Mouse (Mus musculus): ENCODE measurements around the gene Crtac1.

Gene Crtac1

GRCm38 (mm10) chr19:42425208-42425607 lies 6.4 kb downstream of the Crtac1 start:
- in situ Hi-C loops (cut with MboI, MseI) = no loop called here

GRCm38 (mm10) chr19:42415042-42415441 lies 16.5 kb downstream of the Crtac1 start:
- in situ Hi-C loops (cut with MboI, MseI) = no loop called here

GRCm38 (mm10) chr19:42409856-42410255 lies 21.7 kb downstream of the Crtac1 start:
- in situ Hi-C loops (cut with MboI, MseI) = no loop called here

DNA sequence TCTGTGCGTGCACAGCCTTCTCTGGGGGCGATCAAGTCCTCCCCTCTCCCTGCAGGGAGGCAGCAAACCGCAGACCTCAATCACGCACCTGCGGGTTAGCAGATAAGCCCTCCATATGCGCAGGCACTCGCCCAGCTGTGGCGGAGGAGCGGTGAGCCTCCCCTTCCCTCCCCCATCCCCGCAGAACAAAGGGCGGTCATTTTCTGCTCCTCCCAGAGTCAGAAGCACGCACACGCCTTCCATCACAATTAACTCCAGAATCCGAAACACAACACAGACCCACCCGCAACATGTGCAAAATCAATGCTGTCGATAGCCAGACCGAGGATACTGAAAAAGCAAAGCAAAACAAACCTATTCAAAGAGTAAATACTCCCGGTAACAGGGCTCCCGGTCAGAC lies 22.4 kb downstream of the Crtac1 start:
- in situ Hi-C loops (cut with MboI, MseI) = no loop called here

DNA sequence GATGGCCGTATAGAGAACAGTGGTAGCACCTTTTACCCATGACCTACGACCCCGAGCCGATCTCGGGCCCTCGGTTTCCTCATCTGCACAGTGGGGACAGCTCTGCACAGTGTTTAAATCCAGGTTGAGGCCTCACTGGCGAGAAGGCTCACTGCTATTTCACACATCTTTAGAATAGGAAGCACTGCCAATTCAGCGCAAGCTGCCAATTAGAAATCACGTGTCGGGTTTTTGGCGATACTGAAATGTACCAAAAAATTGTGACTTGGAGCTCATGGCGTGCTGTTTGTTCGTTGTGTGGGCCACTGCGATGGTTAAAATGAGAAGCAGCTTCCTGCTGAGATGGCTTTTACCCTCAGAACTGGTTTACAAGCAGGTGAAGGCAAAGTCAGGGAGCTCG lies 27.2 kb downstream of the Crtac1 start:
- in situ Hi-C loops (cut with MboI, MseI) = no loop called here

- in situ Hi-C loops (cut with MboI, MseI) = no loop called here
These were observed 31.6 kb downstream of the Crtac1 start for GRCm38 (mm10) chr19:42399974-42400373.

GRCm38 (mm10) chr19:42397281-42397680 lies 34.3 kb downstream of the Crtac1 start:
- in situ Hi-C loops (cut with MboI, MseI) = no loop called here

DNA sequence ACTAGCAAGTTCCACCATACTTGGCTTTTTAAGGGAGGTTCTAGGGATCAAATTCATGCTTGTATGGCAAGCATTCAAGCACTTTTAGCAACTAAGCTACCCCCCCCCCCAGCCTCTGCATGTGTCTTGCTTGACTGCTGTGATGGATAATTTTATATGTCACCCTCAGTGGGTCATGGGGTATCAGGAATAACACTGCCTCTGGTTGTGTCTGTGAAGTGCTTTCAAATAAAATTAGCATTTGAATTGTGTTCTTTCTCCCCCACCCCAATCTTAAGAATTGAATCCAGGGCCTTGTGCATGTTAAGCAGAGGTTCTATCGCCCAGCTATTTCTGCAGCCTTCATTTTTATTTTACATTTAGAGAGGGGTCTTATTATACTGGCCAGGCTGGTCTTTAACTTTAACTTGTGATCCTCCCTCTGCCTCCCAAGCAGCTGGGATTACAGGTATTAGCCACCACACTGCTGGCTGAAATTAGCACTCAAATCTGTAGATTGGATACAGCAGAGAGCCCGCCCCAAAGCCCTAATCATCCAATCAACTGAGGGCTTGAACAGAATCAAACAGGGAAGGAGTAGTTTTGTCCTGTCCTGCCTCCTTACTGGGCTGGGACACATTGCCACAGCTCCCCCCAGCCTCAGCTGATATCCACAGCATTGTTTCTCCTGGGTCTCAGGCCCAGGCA lies 36.6 kb downstream of the Crtac1 start:
- in situ Hi-C loops (cut with MboI, MseI) = no loop called here

DNA sequence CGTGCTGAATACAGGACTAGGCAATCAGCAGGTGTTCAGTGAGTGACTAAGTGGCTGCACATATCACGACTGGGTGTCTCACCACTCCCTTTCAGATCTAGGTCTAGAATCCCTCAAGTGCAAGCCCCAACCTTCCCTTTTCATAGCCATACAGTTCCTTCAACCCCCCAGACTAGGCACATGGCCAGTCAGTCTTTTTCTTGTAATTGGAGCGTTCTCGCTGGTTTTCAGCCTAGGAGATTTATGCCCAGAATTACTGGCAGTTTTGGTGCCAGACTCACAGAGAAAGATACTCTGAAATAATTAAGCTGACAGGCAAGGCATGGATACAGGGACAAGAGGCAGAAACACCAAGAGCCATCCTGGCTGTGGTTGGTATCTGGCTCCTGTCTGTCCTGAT lies 37.7 kb downstream of the Crtac1 start:
- in situ Hi-C loops (cut with MboI, MseI) = no loop called here

- in situ Hi-C loops (cut with MboI, MseI) = no loop called here
These were observed 39.5 kb downstream of the Crtac1 start for GRCm38 (mm10) chr19:42392094-42392493.

- in situ Hi-C loops (cut with MboI, MseI) = no loop called here
These were observed 42.0 kb downstream of the Crtac1 start for GRCm38 (mm10) chr19:42389574-42389973.

DNA sequence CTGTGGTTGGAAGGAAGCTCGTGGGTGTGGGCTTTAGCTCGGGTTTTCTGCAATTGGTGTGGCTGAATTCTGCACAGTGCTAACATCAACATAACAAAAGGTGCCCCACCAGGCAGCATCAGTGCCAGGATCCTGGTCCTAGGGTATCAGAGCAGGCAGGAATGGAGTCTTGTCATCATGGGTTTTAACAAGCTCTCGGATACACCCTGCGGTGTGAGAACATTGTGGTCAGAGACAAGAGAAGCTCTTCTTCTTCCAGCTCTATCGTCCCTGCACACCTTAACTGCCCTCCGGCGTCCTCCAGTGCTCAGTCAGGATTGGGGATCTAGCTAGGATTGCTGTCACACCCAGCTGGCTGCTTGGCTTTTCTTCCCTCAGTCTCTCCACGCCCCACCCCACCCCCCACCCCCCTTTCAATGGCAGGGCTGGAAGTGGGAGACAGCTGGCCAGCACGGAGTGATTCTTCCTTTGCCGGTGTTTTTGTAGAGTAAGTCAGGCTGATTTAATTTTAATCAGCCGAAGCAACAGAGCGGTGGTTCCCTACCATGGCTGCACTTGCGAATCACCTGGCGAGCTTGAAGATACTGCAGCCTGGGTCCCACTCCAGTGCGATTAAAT lies 46.5 kb downstream of the Crtac1 start:
- in situ Hi-C loops (cut with MboI, MseI) = no loop called here

DNA sequence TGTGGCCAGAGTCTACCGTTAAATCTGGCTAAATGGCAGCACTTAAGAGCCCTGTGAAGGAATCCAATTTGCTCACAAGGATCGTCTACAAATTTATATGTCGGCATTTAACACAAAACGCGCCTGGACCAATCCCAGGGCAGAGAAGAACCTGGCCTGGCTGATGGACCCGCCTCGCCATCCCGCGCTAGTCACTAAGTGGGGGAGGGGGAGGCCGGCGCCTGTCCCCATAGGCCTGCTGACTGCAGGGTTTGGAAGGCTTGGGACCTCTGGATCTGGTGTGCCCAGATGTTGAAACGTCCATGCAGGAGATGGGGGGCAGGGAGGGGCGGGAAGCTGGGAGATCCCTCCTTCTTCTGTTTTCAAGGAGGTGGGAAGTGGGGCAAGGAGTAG lies 50.6 kb downstream of the Crtac1 start:
- in situ Hi-C loops (cut with MboI, MseI) = no loop called here

GRCm38 (mm10) chr19:42380321-42380980 lies 51.1 kb downstream of the Crtac1 start:
- in situ Hi-C loops (cut with MboI, MseI) = no loop called here

- in situ Hi-C loops (cut with MboI, MseI) = no loop called here
These were observed 51.8 kb downstream of the Crtac1 start for GRCm38 (mm10) chr19:42379798-42380197.

DNA sequence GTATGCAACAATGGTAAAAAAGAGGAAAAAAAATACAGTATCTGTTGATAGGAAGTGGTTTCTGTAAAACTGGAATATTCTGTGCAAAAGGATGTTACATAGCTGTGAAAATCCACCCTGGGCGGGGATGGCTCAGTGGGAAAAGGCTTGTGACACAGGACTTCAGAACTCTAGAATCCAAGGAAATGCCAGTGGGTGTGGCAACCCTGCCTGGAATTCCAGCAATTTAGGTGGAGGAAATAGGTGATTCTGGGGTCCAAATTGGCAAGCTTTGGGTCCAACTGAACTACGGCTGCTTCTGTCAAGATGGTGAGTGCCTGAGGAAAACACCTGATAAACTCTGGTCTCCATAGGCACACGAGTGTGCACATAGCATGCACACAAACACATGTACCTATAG lies 54.4 kb downstream of the Crtac1 start:
- in situ Hi-C loops (cut with MboI, MseI) = no loop called here

GRCm38 (mm10) chr19:42363551-42363950 lies 68.0 kb downstream of the Crtac1 start:
- in situ Hi-C loops (cut with MboI, MseI) = loop anchor here in 1 of 2 experiments (10.0 kb wide), 1 partner anchor 901 kb away; no protein-coding TSS in a partner anchor

DNA sequence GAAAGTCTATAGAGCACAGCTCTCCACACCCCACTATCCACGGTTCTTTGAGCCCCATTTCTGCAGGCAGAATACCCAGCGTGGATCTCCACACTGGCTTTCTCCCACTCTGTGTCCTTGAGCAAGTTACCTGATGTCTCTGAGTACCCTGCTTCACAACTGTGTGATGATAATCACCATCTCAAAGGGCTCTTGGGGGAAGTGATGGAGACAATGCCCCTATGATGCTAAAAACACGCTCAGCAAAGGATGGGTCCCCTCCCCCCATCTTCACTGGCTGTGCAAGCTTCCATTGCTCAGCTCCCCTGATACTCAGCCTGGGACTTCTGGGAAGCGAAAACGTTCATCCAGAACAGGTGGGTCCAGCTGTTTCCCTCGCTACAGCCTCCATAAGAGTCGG lies 73.2 kb downstream of the Crtac1 start:
- in situ Hi-C loops (cut with MboI, MseI) = no loop called here

DNA sequence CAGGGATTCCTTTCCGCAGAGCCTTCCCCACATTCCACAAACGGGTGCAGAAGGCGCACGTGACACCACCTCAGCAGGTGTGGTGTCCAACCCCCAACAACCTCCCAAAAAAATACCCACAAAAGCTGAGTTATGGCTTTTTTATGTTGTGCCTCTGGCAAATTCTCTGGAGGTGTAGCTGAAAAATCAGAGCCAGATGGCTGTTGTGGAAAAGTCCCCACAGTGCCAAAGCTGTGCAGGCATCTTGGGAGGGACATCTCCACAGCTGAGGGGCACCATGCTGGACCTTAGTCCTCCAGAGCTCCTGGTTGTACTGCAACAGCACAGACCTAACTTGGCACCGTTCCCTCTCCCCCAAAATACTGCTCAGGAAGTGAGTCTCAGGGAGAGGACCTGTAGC lies 74.7 kb downstream of the Crtac1 start:
- in situ Hi-C loops (cut with MboI, MseI) = no loop called here

- in situ Hi-C loops (cut with MboI, MseI) = no loop called here
These were observed 76.1 kb downstream of the Crtac1 start for GRCm38 (mm10) chr19:42355476-42355875.

GRCm38 (mm10) chr19:42341183-42341582 lies 90.4 kb downstream of the Crtac1 start:
- in situ Hi-C loops (cut with MboI, MseI) = no loop called here

DNA sequence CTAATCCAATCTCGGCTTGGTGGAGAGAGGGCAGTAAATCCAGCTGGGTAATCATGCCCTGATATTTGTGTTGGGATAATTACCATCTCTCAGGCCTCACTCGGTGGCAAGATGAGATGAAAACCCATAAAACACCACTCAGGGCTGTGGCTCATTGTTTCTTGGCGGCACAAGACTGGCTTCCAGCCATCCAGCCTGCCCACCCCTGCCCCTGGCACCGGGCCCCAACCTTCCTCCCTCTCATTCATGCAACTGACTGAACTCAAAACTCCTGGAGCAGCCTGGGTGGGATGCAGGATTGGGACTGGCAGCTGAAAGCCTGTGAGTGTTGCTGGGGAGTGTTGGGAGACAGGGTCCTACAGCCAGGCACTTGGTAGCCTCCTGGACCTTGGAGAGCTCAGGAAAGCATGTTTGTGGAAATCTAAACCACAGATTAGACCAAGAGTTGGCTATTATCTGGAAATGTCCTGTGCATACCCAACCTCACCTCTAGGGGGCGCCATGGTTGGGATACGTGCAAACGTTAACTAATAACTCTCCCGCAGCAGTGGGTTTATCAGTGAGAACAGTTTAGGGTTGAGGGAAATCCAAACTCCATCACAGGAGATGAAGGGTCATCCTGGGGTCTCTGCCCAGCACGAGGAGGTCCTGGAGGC lies 99.4 kb downstream of the Crtac1 start:
- in situ Hi-C loops (cut with MboI, MseI) = loop anchor here in 1 of 2 experiments (10.0 kb wide), 1 partner anchor 1033 kb away; no protein-coding TSS in a partner anchor

Measured in T-helper 17 cell (primary cell).